Mouse (Mus musculus): ENCODE results near the gene Gm20388.

Gene Gm20388

DNA sequence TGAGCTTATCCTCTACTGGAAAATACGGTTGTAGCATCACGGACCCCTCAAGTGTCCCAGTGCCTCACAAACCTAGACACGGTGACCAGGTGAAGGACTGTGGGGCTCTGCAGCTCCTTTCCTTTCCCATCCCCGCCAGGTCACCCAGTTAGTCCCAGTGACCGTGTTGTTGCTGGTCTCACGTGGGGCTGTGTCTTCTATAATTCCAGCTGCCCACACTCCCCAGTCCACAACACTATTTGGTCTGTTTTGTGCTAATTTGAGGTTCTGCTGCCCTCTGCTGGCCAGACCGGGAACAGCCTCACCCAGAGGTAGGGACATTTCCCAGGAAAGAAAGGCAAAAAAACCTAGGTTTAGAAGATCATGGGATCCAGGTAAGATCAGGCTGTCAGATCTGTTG lies 4439.0 kb downstream of the Gm20388 start:
- DNase-seq = peak; percentile 87

DNA sequence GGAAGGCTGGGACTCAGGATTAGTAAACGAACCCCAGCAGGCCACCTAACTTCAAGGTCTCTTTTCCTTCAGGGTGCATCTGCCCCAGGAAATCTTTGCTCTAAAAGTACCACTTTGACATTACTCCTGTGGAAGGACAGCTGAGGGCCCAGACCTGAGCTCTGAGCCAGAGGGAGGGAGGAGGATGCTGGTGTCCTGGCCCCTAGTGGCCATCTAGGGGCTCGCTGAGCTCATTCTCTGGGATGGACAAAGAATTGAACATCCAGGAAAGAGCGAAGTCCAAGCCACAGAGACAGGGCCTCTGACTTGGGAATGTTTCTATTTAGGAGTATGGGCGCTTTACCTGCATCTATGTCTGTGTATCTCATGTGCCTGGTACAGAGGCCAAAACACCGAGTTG lies 4441.0 kb downstream of the Gm20388 start:
- no peak for DNase-seq

DNA sequence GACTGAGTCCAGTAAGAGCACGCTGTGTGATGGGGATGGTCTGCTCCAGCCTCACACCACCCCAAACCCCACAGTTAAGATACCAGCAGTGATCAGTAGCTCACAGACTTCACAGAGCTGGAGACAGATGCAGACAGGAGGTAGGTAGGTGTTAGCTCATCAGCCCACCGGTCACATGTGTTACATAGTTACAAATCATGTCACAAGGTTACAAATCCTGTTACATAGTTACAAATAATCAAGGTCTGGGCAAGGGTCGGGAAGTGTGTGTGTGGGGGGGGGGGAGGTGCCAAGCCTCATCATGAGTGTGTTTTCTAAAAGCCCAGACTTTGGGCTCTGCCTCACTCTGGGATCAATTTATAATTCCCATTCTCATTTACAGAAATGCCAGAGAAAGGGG lies 4450.3 kb downstream of the Gm20388 start:
- DNase-seq = no peak

DNA sequence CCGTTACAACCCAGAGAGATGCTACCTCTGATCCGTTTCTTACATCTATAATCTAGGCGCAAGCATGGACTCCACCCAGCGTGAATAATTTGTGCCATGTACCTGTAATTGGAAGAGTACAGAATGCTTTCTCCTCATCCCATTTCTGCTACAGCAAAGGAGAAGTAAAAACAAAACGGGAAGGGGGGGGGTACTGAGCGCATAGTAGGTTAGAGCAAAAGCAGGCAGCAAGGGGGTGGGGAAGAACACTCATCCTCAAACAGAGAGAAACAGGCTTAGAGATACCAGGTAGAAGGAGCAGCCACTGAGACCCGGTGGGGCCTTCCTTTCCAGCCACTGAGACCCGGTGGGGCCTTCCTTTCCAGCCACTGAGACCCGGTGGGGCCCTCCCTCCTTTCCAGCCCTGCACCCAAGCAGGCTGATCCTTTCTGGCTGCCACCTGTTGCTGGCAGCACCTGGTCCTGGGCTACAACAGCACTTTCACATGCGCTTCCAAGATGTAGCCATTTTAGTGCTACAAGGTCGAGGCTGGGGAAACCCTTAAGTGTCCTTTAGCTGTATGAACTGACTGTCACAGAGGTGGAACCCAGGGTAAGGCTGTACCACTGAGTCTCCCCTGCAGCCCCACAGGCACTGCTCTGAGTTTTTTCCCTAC lies 4451.3 kb downstream of the Gm20388 start:
- no peak for DNase-seq

DNA sequence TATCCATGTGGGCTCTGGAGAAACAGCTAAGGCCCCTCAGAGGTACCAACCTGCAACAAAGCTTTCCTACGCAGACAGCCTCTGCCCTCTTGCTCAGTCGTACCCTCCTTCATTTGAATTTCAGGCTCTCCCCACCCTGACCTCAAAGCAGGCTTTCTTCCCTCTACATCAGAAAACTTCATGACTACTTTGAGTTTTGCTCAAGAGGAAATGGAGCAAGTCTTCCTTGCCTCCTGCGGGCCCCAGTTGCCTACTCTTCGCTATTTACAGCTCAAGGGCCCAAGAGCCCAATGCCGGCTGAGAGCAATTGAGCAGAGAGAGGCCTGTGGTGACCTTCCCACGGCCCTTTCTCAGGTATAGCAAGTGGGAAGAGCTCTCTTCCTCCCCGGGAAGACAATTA lies 4451.9 kb downstream of the Gm20388 start:
- DNase-seq = no peak

GRCm38 (mm10) chr8:124363337-124363736 lies 4452.7 kb downstream of the Gm20388 start:
- DNase-seq = no peak

- DNase-seq = peak; percentile 77
These were observed 4457.6 kb downstream of the Gm20388 start for GRCm38 (mm10) chr8:124368213-124368612.

DNA sequence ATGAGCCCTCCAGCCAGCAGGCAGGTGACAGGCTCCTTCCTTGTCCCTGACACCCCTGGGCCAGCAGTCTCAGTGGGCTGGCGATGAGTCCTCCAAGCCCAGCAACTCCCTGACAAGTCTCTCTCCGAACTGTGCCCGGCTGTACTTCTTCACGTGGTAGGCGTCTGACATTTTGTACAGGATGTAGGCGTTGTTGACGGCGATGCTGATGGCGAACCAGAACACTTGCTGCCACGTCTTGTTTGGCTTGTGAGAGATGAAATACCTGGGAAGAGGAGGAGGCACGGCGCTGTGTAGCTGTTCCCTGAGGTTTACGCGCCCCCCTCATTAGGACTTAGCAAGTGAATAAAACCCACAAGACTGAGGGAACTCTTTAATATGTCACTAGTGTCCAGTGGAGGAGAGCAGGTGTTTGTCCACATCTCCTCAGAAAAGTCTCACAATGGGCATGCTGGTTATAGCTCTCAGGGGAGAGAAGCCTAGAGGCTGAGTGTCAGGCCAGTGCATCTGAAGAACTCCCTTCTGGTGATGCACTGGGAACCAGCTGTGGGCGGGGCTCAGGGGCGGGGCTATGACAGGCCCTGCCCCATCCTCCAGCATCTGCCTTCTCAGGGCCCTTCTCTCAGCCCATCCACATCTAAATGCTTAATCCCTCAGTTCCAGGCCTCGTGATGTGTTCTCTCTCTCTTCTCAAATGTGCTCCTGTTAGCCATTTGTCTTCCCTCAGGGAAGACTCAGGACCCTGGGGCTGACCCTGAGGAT lies 4460.0 kb downstream of the Gm20388 start:
- DNase-seq = no peak

GRCm38 (mm10) chr8:124371410-124372123 lies 4460.9 kb downstream of the Gm20388 start:
- DNase-seq = no peak

GRCm38 (mm10) chr8:124373753-124374152 lies 4463.1 kb downstream of the Gm20388 start:
- no peak for DNase-seq

DNA sequence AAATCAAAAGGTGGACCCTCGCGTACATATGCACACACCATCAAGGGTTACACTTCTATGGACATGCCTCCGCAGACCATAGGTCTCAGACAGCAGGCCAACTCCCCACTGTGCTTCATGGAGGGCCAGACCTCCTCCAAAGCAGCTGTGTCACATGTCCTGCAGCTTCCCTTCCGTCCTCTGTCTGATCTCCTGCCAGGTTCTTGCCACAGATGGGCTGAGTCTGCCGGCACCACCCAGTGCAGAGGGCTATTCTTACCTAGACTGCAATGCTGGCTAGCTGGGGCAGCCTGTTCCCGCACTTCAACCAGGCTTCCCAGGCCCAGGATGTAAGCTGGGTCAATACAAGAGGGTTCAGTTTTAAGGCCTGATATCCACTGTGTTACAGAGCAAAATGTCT lies 4464.5 kb downstream of the Gm20388 start:
- DNase-seq = peak; percentile 60

DNA sequence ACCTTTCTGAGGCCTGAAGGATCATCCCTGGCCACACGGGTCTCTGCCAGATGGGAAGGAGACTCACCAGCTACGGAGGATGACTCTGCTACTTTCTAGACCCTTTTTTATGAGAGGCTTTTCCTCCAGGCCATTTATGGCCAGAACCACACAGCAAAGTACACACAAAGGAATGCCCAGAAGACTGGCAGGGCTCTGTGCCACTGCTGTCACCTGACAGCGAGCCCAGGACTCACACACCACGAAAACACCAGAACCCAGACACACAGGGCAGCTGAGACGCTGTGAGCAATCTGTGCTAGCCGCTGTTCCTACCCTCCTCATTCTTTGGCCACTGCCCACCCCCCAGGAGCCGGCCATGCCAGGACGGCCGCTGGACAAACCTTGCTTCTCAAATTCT lies 4465.1 kb downstream of the Gm20388 start:
- DNase-seq = no peak

GRCm38 (mm10) chr8:124376406-124376805 lies 4465.8 kb downstream of the Gm20388 start:
- DNase-seq = no peak

DNA sequence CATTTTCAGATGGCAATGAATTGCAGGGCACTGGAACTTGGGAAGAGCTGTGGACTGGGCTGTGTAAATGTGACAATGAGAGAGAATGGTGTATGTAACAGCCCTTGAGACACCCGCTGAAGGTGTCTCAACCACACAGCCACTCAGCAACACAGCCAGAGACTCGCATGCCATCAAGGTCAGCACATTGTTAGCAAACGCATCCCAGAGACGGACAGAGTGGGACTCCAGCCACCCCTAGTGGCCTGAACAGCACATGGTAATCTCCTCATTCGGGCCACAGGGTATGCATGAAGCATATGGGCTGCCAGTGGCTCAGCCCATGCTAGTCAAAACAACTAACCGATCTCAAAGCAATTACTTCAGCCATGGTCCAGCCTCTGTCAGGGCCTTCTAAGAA lies 4468.6 kb downstream of the Gm20388 start:
- no peak for DNase-seq

DNA sequence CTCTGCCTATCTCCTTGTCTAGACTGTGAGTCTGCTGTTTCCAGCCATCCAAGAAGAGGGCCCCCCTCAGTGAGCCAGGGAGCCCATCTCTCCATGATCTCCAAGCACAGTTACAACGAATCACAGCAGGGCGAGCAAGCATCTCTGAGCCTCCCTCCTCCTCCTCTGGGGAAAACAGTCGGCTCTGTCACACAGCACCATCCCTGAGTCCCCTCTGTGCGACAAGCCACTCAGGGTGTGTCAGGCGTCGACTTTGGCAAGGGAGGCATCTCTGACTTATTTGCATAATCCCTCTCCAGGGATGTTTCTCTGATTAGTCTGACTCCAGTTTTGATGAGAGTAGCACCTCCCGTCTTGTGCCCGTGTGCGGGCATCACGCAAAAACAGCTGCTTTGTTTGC lies 4471.6 kb downstream of the Gm20388 start:
- DNase-seq = no peak

DNA sequence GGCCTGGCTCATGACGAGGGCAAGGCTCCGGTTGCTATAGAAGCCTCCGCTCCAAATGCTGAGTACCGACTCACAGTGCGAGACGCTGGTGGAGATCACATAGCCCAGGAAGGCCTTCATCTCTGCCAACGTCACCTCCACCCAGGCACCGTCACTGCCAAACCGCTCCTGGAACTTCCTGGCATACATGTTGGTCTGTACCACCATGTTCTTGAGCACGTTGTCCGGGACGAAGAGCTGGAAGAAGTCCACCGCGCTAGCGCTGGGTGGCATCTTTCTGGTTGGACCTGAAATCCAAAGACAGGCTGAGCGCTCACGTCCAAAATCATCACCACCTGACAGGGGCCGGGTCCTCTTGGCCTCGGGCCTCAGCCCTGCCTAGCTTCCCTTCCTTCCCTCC lies 4473.7 kb downstream of the Gm20388 start:
- no peak for DNase-seq

DNA sequence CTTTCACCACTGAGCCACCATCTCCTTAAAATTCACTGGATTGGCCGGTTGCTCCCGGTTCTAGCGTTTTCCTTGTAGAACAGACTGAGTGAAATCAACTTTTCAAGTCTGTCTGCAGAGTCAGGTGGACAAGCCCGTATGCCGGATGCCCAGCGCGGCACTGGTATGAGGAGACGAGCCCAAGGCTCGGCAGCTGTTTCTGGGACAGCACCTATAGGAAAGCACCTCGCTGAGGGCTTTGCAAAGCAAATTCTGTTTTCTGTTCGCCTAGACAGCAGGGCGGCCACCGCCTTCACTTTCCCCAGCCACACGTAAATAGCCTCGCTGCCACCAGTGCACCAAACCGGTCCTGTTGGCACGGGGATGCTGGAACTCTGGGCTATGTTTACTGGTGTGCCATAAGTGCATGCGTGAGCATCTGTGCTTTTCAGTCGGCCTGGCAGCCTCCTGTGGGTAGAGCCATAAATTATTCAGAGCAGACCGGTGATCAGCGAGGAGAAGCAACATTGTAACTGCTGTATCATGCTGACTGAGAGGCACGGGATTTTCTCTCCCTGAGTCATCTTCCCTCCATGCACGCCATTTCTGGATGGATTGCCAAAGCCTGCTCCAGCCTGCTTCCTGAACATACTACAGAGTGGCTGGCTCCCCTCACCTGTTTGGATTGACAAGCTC lies 4475.7 kb downstream of the Gm20388 start:
- DNase-seq = no peak

DNA sequence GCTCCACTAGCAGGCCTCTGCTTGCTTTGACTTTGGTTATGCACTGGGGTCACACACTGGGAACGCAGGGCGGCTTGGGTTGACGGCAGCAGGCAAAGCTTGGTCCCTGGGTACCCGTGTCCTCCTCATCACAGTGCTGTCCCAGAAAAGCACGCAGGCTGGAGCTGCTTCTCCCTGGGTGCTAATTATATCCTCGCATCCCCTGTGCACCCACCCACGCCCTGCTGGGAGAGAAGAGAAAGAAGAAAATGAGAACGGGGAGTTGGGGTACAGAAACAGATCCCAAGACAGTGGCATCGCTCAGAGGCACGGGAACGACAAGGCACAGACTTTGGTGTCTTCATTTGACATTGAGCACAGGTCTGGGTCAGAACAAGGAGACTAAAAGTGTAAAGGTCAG lies 4478.9 kb downstream of the Gm20388 start:
- DNase-seq = no peak

DNA sequence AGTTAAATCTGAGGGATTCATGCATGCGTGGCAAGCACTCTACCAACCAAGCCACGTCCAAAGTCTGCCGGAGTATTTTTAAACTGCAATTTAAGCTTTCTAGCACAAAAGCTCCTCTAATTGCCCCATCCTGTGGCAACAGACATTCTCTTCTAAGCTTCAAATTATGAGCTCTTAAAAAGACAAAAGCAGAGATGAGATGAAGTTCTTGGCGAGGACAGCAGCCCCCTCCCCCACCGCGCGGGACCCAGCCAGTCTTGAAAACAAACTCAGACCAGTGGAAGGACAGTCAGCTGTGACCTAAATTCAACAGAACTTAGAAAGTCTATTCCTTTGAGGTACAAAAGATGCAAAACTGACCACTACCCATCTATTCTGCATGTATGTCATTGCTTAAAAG lies 4480.6 kb downstream of the Gm20388 start:
- DNase-seq = peak; percentile 81

GRCm38 (mm10) chr8:124392271-124393012 lies 4481.8 kb downstream of the Gm20388 start:
- DNase-seq = no peak

GRCm38 (mm10) chr8:124393013-124393412 lies 4482.4 kb downstream of the Gm20388 start:
- DNase-seq = no peak

GRCm38 (mm10) chr8:124393927-124394326 lies 4483.3 kb downstream of the Gm20388 start:
- DNase-seq = peak; percentile 43

DNA sequence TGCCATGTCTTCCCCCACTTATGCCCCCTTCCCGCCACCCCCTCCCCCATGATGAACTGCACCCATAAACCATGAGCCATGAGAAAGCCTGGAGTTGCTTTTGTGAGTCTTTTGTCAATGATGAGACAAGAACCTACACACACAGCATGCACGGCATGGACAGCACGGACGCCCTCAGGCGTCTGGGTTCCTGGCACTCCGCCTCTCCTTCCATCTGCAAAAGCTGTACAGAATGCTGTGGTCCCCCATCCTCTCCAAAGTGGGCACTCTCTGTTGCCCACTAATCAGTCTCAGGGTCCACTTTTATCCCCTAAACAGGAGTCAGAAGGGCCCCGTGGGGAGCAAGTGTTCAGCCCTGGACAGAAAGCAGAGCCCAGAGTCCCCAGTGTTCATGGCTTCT lies 4484.3 kb downstream of the Gm20388 start:
- DNase-seq = no peak
